Comparison of ENCODE assay signal across 10 mouse cellular contexts in the genomic region with DNA sequence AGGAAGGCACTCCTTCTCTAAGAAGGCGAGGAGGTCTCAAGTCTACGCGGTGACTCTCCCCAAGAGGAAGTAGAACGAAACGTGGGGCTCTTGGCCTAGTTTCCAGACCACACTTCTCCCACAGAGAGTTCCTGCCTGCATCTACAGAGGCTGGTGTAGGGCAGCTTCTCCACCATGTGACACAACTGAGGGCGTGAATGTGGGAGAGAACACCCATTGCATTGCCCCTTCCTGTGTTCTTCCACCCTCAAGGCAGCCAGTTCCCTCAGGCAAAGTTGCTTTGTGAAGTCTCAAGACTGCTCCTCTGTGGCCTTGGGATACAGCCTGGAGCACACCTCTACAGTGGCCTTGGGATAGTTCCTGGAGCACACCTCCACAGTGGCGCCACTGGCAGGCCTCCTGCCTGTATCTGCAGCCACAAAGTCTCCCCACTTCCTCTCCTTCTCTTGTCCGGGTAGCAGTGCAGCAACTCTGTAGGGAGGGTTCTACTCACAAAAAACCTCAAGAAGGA. TPM values are rescaled to one million over a fixed set of nuclear protein-coding genes. Genes with fewer than 3 reads are reported as not detected.
DNase-seq lines count a peak whose midpoint lies in the region; ATAC-seq and TF ChIP-seq lines count a peak whose summit lies in the region.
"Had no signal": no experiment of that assay in that cellular context is flagged by ENCODE, and none has a peak within 500 bp of the region (broad histone marks: within the 10 kb centered on the region; RNA-seq: fewer than 3 reads in every experiment).

No protein-coding gene starts in this region.

- no peaks in the 10 kb centered on the region for H3K27me3 ChIP-seq in kidney, embryonic 15.5 days
- no peaks in the 10 kb centered on the region for H3K27me3 ChIP-seq in limb, embryonic 13.5 days
- H3K27me3 ChIP-seq in spleen, adult 2 months (ENCODE audit: control insufficient read depth, insufficient read depth, low read length): no peaks in the 10 kb centered on the region
- H3K27me3 ChIP-seq in hindbrain, embryonic 14.5 days (ENCODE audit: control insufficient read depth, insufficient read depth, low read length): no peaks in the 10 kb centered on the region
- H3K27me3 ChIP-seq in hindbrain, embryonic 13.5 days: no peaks in the 10 kb centered on the region
- H3K27me3 ChIP-seq: intestine, embryonic 15.5 days; midbrain, embryonic 15.5 days had no signal

- H3K9me3 ChIP-seq in kidney, embryonic 15.5 days (replicated peaks): no peaks in the 10 kb centered on the region
- no peaks in the 10 kb centered on the region for H3K9me3 ChIP-seq in limb, embryonic 13.5 days
- no peaks in the 10 kb centered on the region for H3K9me3 ChIP-seq in hindbrain, embryonic 14.5 days (ENCODE audit: control insufficient read depth, low read length)
- no peaks in the 10 kb centered on the region for H3K9me3 ChIP-seq in hindbrain, embryonic 13.5 days
- H3K9me3 ChIP-seq: intestine, embryonic 15.5 days; midbrain, embryonic 15.5 days had no signal

- H3K27ac ChIP-seq in kidney, embryonic 15.5 days: no peak overlapping the region
- H3K27ac ChIP-seq in limb, embryonic 13.5 days: no peak overlapping the region
- peak overlapping the region; percentile 78 for H3K27ac ChIP-seq in spleen, adult 2 months (ENCODE audit: insufficient read depth, low read length)
- no peak overlapping the region for H3K27ac ChIP-seq in hindbrain, embryonic 14.5 days
- no peak overlapping the region for H3K27ac ChIP-seq in hindbrain, embryonic 13.5 days
- H3K27ac ChIP-seq: intestine, embryonic 15.5 days; midbrain, embryonic 15.5 days had no signal

- DNase-seq in kidney, postnatal 10 days: no peak
- DNase-seq in MEL-GATA-1-ER (ENCODE audit: extremely low read depth, low read depth): peak; percentile 76
- DNase-seq in spleen, adult 2 months (ENCODE audit: low read depth in 1 of 2, low spot score in 2 of 2): peak in 1 of 2 experiments; percentile 28
- DNase-seq in hindbrain, embryonic 14.5 days (ENCODE audit: low spot score): no peak
- DNase-seq in testis, postnatal 10 days (ENCODE audit: low spot score): no peak

- H3K4me2 ChIP-seq in kidney, embryonic 15.5 days: no peak overlapping the region
- H3K4me2 ChIP-seq in limb, embryonic 13.5 days (replicated peaks): peak overlapping the region; percentile 97; the same call in 1 of the 2 replicates
- no peak overlapping the region for H3K4me2 ChIP-seq in hindbrain, embryonic 14.5 days (replicated peaks)
- H3K4me2 ChIP-seq in hindbrain, embryonic 13.5 days: no peak overlapping the region

- 91% methylated on average over 8 of the region's 8 CpGs for WGBS in kidney, embryonic 15.5 days
- 90% methylated on average over 8 of the region's 8 CpGs for WGBS in limb, embryonic 13.5 days
- 7% methylated on average over 8 of the region's 8 CpGs for WGBS in spleen, adult 2 months
- WGBS in hindbrain, embryonic 14.5 days: 93% methylated on average over 8 of the region's 8 CpGs
- WGBS in hindbrain, embryonic 13.5 days: 94% methylated on average over 8 of the region's 8 CpGs

- H3K36me3 ChIP-seq in kidney, embryonic 15.5 days: peaks cover 53% of the 10 kb centered on the region
- peaks cover 56% of the 10 kb centered on the region for H3K36me3 ChIP-seq in limb, embryonic 13.5 days
- peaks cover 9% of the 10 kb centered on the region for H3K36me3 ChIP-seq in spleen, adult 2 months (ENCODE audit: control insufficient read depth, insufficient read depth, low read length)
- peaks cover 39% of the 10 kb centered on the region for H3K36me3 ChIP-seq in hindbrain, embryonic 14.5 days (replicated peaks; ENCODE audit: control insufficient read depth, insufficient read depth)
- peaks cover 55% of the 10 kb centered on the region for H3K36me3 ChIP-seq in hindbrain, embryonic 13.5 days

- peak overlapping the region; percentile 100; the same call in 1 of the 2 replicates for H3K4me3 ChIP-seq in kidney, embryonic 15.5 days (replicated peaks)
- H3K4me3 ChIP-seq in limb, embryonic 13.5 days: peak overlapping the region; percentile 98; the same call in 1 of the 2 replicates
- H3K4me3 ChIP-seq in spleen, adult 2 months (ENCODE audit: extremely low read depth, insufficient read depth, insufficient read length): no peak overlapping the region
- no peak overlapping the region for H3K4me3 ChIP-seq in hindbrain, embryonic 14.5 days (replicated peaks; ENCODE audit: low read length)
- H3K4me3 ChIP-seq in hindbrain, embryonic 13.5 days: no peak overlapping the region

- no peak for TF ChIP-seq POLR2A in spleen, adult 2 months (IDR thresholded peaks at IDR 0.05; ENCODE audit: low read depth, low read length)

- H3K4me1 ChIP-seq in kidney, embryonic 15.5 days: peaks cover 25% of the 10 kb centered on the region
- H3K4me1 ChIP-seq in limb, embryonic 13.5 days: peaks cover 18% of the 10 kb centered on the region
- peaks cover 20% of the 10 kb centered on the region; the same call in 1 of the 2 replicates for H3K4me1 ChIP-seq in spleen, adult 2 months (ENCODE audit: control insufficient read depth, insufficient read depth, insufficient read length)
- peaks cover 20% of the 10 kb centered on the region for H3K4me1 ChIP-seq in hindbrain, embryonic 14.5 days (replicated peaks; ENCODE audit: control insufficient read depth, insufficient read depth, low read length)
- H3K4me1 ChIP-seq in hindbrain, embryonic 13.5 days (replicated peaks): peaks cover 29% of the 10 kb centered on the region

- H3K9ac ChIP-seq in kidney, embryonic 15.5 days: no peak overlapping the region
- no peak overlapping the region for H3K9ac ChIP-seq in limb, embryonic 13.5 days
- H3K9ac ChIP-seq in hindbrain, embryonic 14.5 days: no peak overlapping the region
- no peak overlapping the region for H3K9ac ChIP-seq in hindbrain, embryonic 13.5 days
- H3K9ac ChIP-seq: midbrain, embryonic 15.5 days had no signal

- no peak for ATAC-seq in kidney, embryonic 15.5 days (replicated peaks; ENCODE audit: low FRiP score)
- no peak for ATAC-seq in limb, embryonic 13.5 days (ENCODE audit: low FRiP score, low read depth)
- no peak for ATAC-seq in hindbrain, embryonic 14.5 days (ENCODE audit: low FRiP score)
- ATAC-seq in hindbrain, embryonic 13.5 days (ENCODE audit: low FRiP score): no peak
- ATAC-seq: intestine, embryonic 15.5 days; midbrain, embryonic 15.5 days had no signal

- no peak for TF ChIP-seq CTCF in spleen, adult 2 months (IDR thresholded peaks at IDR 0.05; ENCODE audit: extremely low read depth, insufficient read depth, insufficient read length, insufficient replicate concordance)

RNA-seq across cellular contexts. Expression of a gene that starts 1.9 kb away (rescaled TPM):
- 37.7 and 39.8 TPM in 2 replicates for polyA plus RNA-seq in kidney, embryonic 15.5 days (2015; fragmentation: Nextera tagmentation; extraction: Ambion mirVana)
- 51.2 and 52.6 TPM in 2 replicates for polyA plus RNA-seq in limb, embryonic 13.5 days (2015; fragmentation: Nextera tagmentation; extraction: Ambion mirVana)
- polyA plus RNA-seq in spleen, adult 2 months (2012; rRNA removed): 79.6 and 115 TPM in 2 replicates
- 31.6 and 32.6 TPM in 2 replicates for polyA plus RNA-seq in hindbrain, embryonic 14.5 days (2014; fragmentation: Nextera tagmentation; extraction: Ambion mirVana)
- polyA plus RNA-seq in hindbrain, embryonic 13.5 days (2015; fragmentation: Nextera tagmentation; extraction: Ambion mirVana): 37.1 and 37.9 TPM in 2 replicates

RNA-seq across cellular contexts. Expression of a gene that starts 2.0 kb away (rescaled TPM):
- polyA plus RNA-seq in kidney, embryonic 15.5 days (2015; fragmentation: Nextera tagmentation; extraction: Ambion mirVana): 48.6 and 55.7 TPM in 2 replicates
- 56.7 and 59.4 TPM in 2 replicates for polyA plus RNA-seq in limb, embryonic 13.5 days (2015; fragmentation: Nextera tagmentation; extraction: Ambion mirVana)
- 40.8 and 50.3 TPM in 2 replicates for polyA plus RNA-seq in spleen, adult 2 months (2012; rRNA removed)
- 77.8 and 80.2 TPM in 2 replicates for polyA plus RNA-seq in hindbrain, embryonic 14.5 days (2014; fragmentation: Nextera tagmentation; extraction: Ambion mirVana)
- polyA plus RNA-seq in hindbrain, embryonic 13.5 days (2015; fragmentation: Nextera tagmentation; extraction: Ambion mirVana): 69.2 and 69.6 TPM in 2 replicates

RNA-seq across cellular contexts. Expression of a gene that starts 13.4 kb away (rescaled TPM):
- polyA plus RNA-seq in kidney, embryonic 15.5 days (2015; fragmentation: Nextera tagmentation; extraction: Ambion mirVana): 0.34 and 0.78 TPM in 2 replicates
- polyA plus RNA-seq in limb, embryonic 13.5 days (2015; fragmentation: Nextera tagmentation; extraction: Ambion mirVana): 0.83 and 0.97 TPM in 2 replicates
- polyA plus RNA-seq in spleen, adult 2 months (2012; rRNA removed): 3.9 and 6.0 TPM in 2 replicates
- not detected in 2 replicates for polyA plus RNA-seq in hindbrain, embryonic 14.5 days (2014; fragmentation: Nextera tagmentation; extraction: Ambion mirVana)
- polyA plus RNA-seq in hindbrain, embryonic 13.5 days (2015; fragmentation: Nextera tagmentation; extraction: Ambion mirVana): not detected in 2 replicates
- polyA plus RNA-seq: midbrain, embryonic 15.5 days had no signal

RNA-seq across cellular contexts. Expression of a gene that starts 30.7 kb away (rescaled TPM):
- polyA plus RNA-seq in kidney, embryonic 15.5 days (2015; fragmentation: Nextera tagmentation; extraction: Ambion mirVana): 32.7 and 37.5 TPM in 2 replicates
- 37.1 and 39.7 TPM in 2 replicates for polyA plus RNA-seq in limb, embryonic 13.5 days (2015; fragmentation: Nextera tagmentation; extraction: Ambion mirVana)
- polyA plus RNA-seq in spleen, adult 2 months (2012; rRNA removed): 17.0 and 20.5 TPM in 2 replicates
- 61.3 and 75.6 TPM in 2 replicates for polyA plus RNA-seq in hindbrain, embryonic 14.5 days (2014; fragmentation: Nextera tagmentation; extraction: Ambion mirVana)
- polyA plus RNA-seq in hindbrain, embryonic 13.5 days (2015; fragmentation: Nextera tagmentation; extraction: Ambion mirVana): 44.7 and 48.2 TPM in 2 replicates

RNA-seq across cellular contexts. Expression of a gene that starts 41.2 kb away (rescaled TPM):
- 310 and 320 TPM in 2 replicates for polyA plus RNA-seq in kidney, embryonic 15.5 days (2015; fragmentation: Nextera tagmentation; extraction: Ambion mirVana)
- 139 and 144 TPM in 2 replicates for polyA plus RNA-seq in limb, embryonic 13.5 days (2015; fragmentation: Nextera tagmentation; extraction: Ambion mirVana)
- 751 and 823 TPM in 2 replicates for polyA plus RNA-seq in spleen, adult 2 months (2012; rRNA removed)
- polyA plus RNA-seq in hindbrain, embryonic 14.5 days (2014; fragmentation: Nextera tagmentation; extraction: Ambion mirVana): 35.7 and 44.3 TPM in 2 replicates
- polyA plus RNA-seq in hindbrain, embryonic 13.5 days (2015; fragmentation: Nextera tagmentation; extraction: Ambion mirVana): 42.7 and 46.2 TPM in 2 replicates

Comparison
In these comparisons a context has a peak if more than half of its experiments do, and no peak if none do; other contexts are left out.
1. H3K4me3 ChIP-seq: peak in kidney, embryonic 15.5 days (single experiment) and limb, embryonic 13.5 days (single experiment); none in spleen, adult 2 months (single experiment), hindbrain, embryonic 14.5 days (single experiment) and hindbrain, embryonic 13.5 days (single experiment).